Mouse (Mus musculus): ENCODE measurements around the gene Casp2. TPM values are rescaled to one million over a fixed set of nuclear protein-coding genes. Genes with fewer than 3 reads are reported as not detected.
A peak's percentile ranks its signal among the peaks of the same experiment; 100 is the strongest.

Gene Casp2
- polyA plus RNA-seq, 1 experiment from 2014 or later = 28.2 TPM

DNA sequence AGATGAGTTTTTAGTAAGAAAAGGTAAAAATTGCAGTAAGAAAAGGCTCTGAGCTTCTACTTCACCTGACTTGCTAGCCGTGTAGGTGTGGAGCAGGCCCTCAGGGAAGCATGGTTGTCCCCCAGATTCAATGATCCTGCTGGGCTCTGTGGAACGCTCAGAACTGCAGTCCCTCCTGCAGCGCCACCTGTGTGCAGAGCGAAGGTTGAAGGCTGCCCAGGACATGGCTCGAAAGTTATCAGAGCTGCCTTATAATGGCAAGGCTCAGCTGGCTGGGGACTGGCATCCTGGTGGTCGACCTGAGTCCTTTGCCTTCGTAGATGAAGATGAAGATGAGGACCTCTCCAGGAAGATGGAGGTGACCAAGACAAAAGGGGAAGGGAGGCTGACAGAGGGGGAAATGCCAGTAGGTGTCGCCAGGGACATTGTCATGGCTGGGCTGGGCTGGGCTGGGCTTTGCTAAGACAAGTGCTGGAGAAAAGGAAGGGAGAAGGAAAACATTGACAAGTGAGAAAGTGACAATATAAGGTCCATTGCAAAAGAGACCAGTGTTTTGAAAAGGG lies 45.1 kb downstream of the Casp2 start:
- H3K4me3 ChIP-seq (ENCODE audit: low read length) = no peak overlapping the region
- H3K27ac ChIP-seq (ENCODE audit: low read depth, low read length) = no peak overlapping the region
- no peak overlapping the region for H3K9ac ChIP-seq (ENCODE audit: low read depth, low read length)
- H3K4me2 ChIP-seq (ENCODE audit: low read length) = no peak overlapping the region
- H3K27me3 ChIP-seq (replicated peaks; ENCODE audit: control insufficient read depth, insufficient read depth, low read length) = no peaks in the 10 kb centered on the region
- H3K9me3 ChIP-seq (ENCODE audit: control insufficient read depth, low read length) = no peaks in the 10 kb centered on the region
- peaks cover 12% of the 10 kb centered on the region for H3K36me3 ChIP-seq (ENCODE audit: control insufficient read depth, insufficient read depth, low read length)
- ATAC-seq = no peak
- 47% methylated on average over 8 of the region's 8 CpGs for WGBS
- no peaks in the 10 kb centered on the region for H3K4me1 ChIP-seq (ENCODE audit: control insufficient read depth, insufficient read depth, low read depth, low read length)

GRCm38 (mm10) chr6:42310427-42311053 lies 45.8 kb downstream of the Casp2 start:
- no peaks in the 10 kb centered on the region for H3K27me3 ChIP-seq (replicated peaks; ENCODE audit: control insufficient read depth, insufficient read depth, low read length)
- no peaks in the 10 kb centered on the region for H3K4me1 ChIP-seq (ENCODE audit: control insufficient read depth, insufficient read depth, low read depth, low read length)
- no peak for ATAC-seq
- no peaks in the 10 kb centered on the region for H3K9me3 ChIP-seq (ENCODE audit: control insufficient read depth, low read length)
- H3K4me3 ChIP-seq (ENCODE audit: low read length) = no peak overlapping the region
- 91% methylated on average over 2 of the region's 2 CpGs for WGBS
- no peak overlapping the region for H3K9ac ChIP-seq (ENCODE audit: low read depth, low read length)
- peaks cover 12% of the 10 kb centered on the region for H3K36me3 ChIP-seq (ENCODE audit: control insufficient read depth, insufficient read depth, low read length)
- no peak overlapping the region for H3K27ac ChIP-seq (ENCODE audit: low read depth, low read length)
- H3K4me2 ChIP-seq (ENCODE audit: low read length) = no peak overlapping the region

- Histone ChIP-seq H3K27ac (ENCODE audit: low read depth, low read length) (no peak overlapping the region), H3K4me1 (ENCODE audit: control insufficient read depth, insufficient read depth, low read depth, low read length) (peaks cover 11% of the 10 kb centered on the region), H3K9ac (ENCODE audit: low read depth, low read length) (no peak overlapping the region), H3K27me3 (replicated peaks; ENCODE audit: control insufficient read depth, insufficient read depth, low read length) (no peaks in the 10 kb centered on the region), H3K4me2 (ENCODE audit: low read length) (no peak overlapping the region), H3K4me3 (ENCODE audit: low read length) (no peak overlapping the region), H3K36me3 (ENCODE audit: control insufficient read depth, insufficient read depth, low read length) (peaks cover 8% of the 10 kb centered on the region), H3K9me3 (ENCODE audit: control insufficient read depth, low read length) (no peaks in the 10 kb centered on the region)
- WGBS = 91% methylated on average over 4 of the region's 4 CpGs
- ATAC-seq = no peak
Measured at GRCm38 (mm10) chr6:42318293-42318692, 53.5 kb downstream of the Casp2 start.

GRCm38 (mm10) chr6:42323371-42324066 lies 58.7 kb downstream of the Casp2 start:
- under 1% methylated on average over 24 of the region's 28 CpGs for WGBS
- ATAC-seq = peak; percentile 46

DNA sequence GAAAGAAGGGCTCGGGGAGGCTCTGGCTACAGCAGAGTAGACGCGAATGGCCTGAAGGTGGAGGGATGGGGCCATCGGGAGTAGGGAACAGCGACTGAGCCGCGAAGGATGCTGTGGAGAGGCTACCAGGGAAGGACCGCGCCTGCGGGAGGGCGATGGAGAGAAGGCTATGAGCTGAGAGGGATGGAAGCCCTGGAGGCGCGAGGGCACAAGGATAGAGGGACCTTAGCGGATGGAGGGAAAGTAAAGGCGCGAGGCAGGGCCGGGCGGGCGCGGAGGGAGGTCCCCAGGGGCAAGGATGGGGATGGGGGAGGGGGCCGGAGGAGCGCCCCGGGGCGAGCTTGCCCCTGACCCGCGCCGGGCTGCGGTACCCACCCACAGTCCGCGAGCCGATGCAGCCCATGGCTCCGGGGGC lies 59.3 kb downstream of the Casp2 start:
- H3K4me1 ChIP-seq (ENCODE audit: control insufficient read depth, insufficient read depth, low read depth, low read length) = peaks cover 14% of the 10 kb centered on the region
- H3K27me3 ChIP-seq (replicated peaks; ENCODE audit: control insufficient read depth, insufficient read depth, low read length) = no peaks in the 10 kb centered on the region
- H3K36me3 ChIP-seq (ENCODE audit: control insufficient read depth, insufficient read depth, low read length) = no peaks in the 10 kb centered on the region; the same call in 1 of the 2 replicates
- H3K9me3 ChIP-seq (ENCODE audit: control insufficient read depth, low read length) = no peaks in the 10 kb centered on the region
- peak overlapping the region; percentile 67 for H3K4me2 ChIP-seq (ENCODE audit: low read length)
- H3K4me3 ChIP-seq (ENCODE audit: low read length) = peak overlapping the region; percentile 75
- ATAC-seq = peak; percentile 67
- H3K27ac ChIP-seq (ENCODE audit: low read depth, low read length) = peak overlapping the region; percentile 90
- peak overlapping the region; percentile 90 for H3K9ac ChIP-seq (ENCODE audit: low read depth, low read length)
- 0% methylated on average over 28 of the region's 32 CpGs for WGBS

More at GRCm38 (mm10) chr6:42323371-42324066, 58.7 kb downstream of the Casp2 start:
- peak overlapping the region; percentile 75 for H3K4me3 ChIP-seq (ENCODE audit: low read length)
- H3K4me2 ChIP-seq (ENCODE audit: low read length) = peak overlapping the region; percentile 67
- H3K27me3 ChIP-seq (replicated peaks; ENCODE audit: control insufficient read depth, insufficient read depth, low read length) = no peaks in the 10 kb centered on the region
- H3K36me3 ChIP-seq (ENCODE audit: control insufficient read depth, insufficient read depth, low read length) = peaks cover 3% of the 10 kb centered on the region
- peak overlapping the region; percentile 90 for H3K27ac ChIP-seq (ENCODE audit: low read depth, low read length)
- H3K9me3 ChIP-seq (ENCODE audit: control insufficient read depth, low read length) = no peaks in the 10 kb centered on the region
- H3K9ac ChIP-seq (ENCODE audit: low read depth, low read length) = peak overlapping the region; percentile 90
- peaks cover 14% of the 10 kb centered on the region for H3K4me1 ChIP-seq (ENCODE audit: control insufficient read depth, insufficient read depth, low read depth, low read length)

DNA sequence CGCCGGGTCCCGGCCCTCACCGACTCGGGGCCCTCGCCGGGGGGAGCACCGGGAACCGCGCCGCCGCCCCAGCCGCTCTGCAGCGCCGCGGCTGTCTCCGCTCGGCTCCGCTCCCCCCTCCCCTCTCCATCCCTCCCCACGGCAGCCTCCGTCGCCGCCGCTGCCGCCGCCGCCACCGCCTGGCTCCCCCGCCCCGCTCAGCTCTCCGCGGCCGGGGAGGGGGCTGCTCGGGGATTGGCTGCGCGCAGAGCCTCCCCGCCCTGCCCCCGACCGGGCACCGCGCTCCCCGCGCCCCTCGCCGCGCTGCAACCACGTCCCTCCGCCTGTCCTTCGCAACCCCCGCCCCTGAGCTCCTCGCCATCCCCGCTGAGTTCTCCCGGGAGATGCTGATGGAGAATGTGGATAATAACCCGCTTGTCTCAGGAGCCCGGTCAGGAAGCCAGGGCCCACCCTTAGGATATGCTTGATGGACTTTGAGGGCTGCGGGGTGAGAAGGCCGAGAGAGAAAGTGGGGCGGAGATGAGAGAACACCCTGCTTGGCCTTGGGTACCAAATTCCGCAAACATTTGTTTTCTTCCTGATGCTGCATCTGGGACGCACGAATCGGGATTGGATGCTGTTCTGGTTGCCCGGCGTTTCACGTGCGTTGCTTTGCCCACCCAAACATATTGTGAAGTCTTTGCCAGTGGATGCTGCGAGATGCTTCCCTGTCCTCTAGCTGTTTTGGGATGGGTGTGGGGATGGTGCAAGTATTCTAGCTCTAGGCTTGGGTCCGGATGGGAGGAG lies 59.9 kb downstream of the Casp2 start, which contains the start of gene Fam131b:
Fam131b (minus strand) TSS at position 162 of the 786 bp plus-strand sequence.
- Histone ChIP-seq H3K4me1 (ENCODE audit: control insufficient read depth, insufficient read depth, low read depth, low read length) (peaks cover 14% of the 10 kb centered on the region), H3K4me2 (ENCODE audit: low read length) (peak within 1 kb of the TSS; percentile 67), H3K9me3 (ENCODE audit: control insufficient read depth, low read length) (no peaks in the 10 kb centered on the region), H3K9ac (ENCODE audit: low read depth, low read length) (peak within 1 kb of the TSS; percentile 90), H3K36me3 (ENCODE audit: control insufficient read depth, insufficient read depth, low read length) (no peaks in the 10 kb centered on the region), H3K27ac (ENCODE audit: low read depth, low read length) (peak within 1 kb of the TSS; percentile 90), H3K4me3 (ENCODE audit: low read length) (peak within 1 kb of the TSS; percentile 75), H3K27me3 (replicated peaks; ENCODE audit: control insufficient read depth, insufficient read depth, low read length) (no peaks in the 10 kb centered on the region)
- peak; percentile 90 for ATAC-seq
- WGBS = under 1% methylated on average over 33 of the region's 68 CpGs

GRCm38 (mm10) chr6:42325268-42325609 lies 60.5 kb downstream of the Casp2 start:
- Histone ChIP-seq H3K4me1 (ENCODE audit: control insufficient read depth, insufficient read depth, low read depth, low read length) (peaks cover 14% of the 10 kb centered on the region), H3K9ac (ENCODE audit: low read depth, low read length) (peak overlapping the region; percentile 90; the same call in 1 of the 2 replicates), H3K27ac (ENCODE audit: low read depth, low read length) (peak overlapping the region; percentile 90), H3K4me3 (ENCODE audit: low read length) (peak overlapping the region; percentile 75), H3K27me3 (replicated peaks; ENCODE audit: control insufficient read depth, insufficient read depth, low read length) (no peaks in the 10 kb centered on the region), H3K9me3 (ENCODE audit: control insufficient read depth, low read length) (no peaks in the 10 kb centered on the region), H3K36me3 (ENCODE audit: control insufficient read depth, insufficient read depth, low read length) (no peaks in the 10 kb centered on the region), H3K4me2 (ENCODE audit: low read length) (peak overlapping the region; percentile 67)
- 0 out of 2 replicates have a peak, but pooled peaks have one; percentile 13 for ATAC-seq
- WGBS = 0% methylated on average over 7 of the region's 7 CpGs

- no peaks in the 10 kb centered on the region for H3K27me3 ChIP-seq (replicated peaks; ENCODE audit: control insufficient read depth, insufficient read depth, low read length)
- no peak overlapping the region for H3K4me3 ChIP-seq (ENCODE audit: low read length)
- no peaks in the 10 kb centered on the region for H3K36me3 ChIP-seq (ENCODE audit: control insufficient read depth, insufficient read depth, low read length)
- 94% methylated on average over 3 of the region's 3 CpGs for WGBS
- no peak overlapping the region for H3K9ac ChIP-seq (ENCODE audit: low read depth, low read length)
- no peak for ATAC-seq
- no peak overlapping the region for H3K27ac ChIP-seq (ENCODE audit: low read depth, low read length)
- H3K4me1 ChIP-seq (ENCODE audit: control insufficient read depth, insufficient read depth, low read depth, low read length) = peaks cover 14% of the 10 kb centered on the region
- no peaks in the 10 kb centered on the region for H3K9me3 ChIP-seq (ENCODE audit: control insufficient read depth, low read length)
- H3K4me2 ChIP-seq (ENCODE audit: low read length) = no peak overlapping the region
Measured at GRCm38 (mm10) chr6:42326509-42326908, 61.7 kb downstream of the Casp2 start.
